Mouse (Mus musculus): ENCODE data around the gene Fosb.

Gene Fosb

GRCm38 (mm10) chr7:19309884-19310641 lies at the start of gene Fosb:
Fosb (minus strand) TSS chr7:19310051.
- DNase-seq, result peak; percentile 97

DNA sequence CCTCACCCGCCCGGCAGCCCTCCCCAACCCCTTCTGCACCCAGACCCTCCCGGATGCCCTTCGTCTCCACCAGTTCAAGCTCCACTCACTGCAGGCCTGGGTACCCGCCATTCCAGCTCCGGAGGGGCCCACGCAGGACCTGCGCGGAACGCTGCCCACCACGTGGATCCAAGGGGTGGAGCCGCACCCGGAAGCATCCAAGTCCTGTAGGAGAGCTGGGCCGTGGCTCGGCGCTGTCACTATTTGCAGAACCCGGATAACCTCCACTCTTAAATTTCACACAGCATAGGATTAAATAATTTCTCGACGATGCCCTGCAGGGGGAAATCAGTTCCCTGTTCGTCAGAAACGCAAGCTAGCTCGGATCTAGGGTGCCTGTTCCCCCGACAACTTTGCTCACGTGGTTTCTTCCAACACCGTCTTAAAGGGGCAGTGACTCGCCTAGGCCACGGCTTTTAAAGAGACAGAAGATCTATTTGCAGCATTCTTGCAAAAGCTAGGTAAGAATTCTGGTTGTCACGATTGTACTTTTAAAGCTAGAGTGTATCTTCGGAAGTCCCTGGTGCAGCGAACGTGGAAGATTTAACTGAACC lies 49.5 kb upstream of the Fosb start, which contains the start of the genes Cd3eap and Ppp1r13l:
TSS of gene Cd3eap (minus strand) at position 185 of the 593 bp plus-strand sequence.
TSS of gene Ppp1r13l (plus strand) at position 451 of the 593 bp plus-strand sequence.
- peak; percentile 91 for DNase-seq

GRCm38 (mm10) chr7:19358634-19359033 lies 48.8 kb upstream of the Fosb start:
- no peak for DNase-seq

DNA sequence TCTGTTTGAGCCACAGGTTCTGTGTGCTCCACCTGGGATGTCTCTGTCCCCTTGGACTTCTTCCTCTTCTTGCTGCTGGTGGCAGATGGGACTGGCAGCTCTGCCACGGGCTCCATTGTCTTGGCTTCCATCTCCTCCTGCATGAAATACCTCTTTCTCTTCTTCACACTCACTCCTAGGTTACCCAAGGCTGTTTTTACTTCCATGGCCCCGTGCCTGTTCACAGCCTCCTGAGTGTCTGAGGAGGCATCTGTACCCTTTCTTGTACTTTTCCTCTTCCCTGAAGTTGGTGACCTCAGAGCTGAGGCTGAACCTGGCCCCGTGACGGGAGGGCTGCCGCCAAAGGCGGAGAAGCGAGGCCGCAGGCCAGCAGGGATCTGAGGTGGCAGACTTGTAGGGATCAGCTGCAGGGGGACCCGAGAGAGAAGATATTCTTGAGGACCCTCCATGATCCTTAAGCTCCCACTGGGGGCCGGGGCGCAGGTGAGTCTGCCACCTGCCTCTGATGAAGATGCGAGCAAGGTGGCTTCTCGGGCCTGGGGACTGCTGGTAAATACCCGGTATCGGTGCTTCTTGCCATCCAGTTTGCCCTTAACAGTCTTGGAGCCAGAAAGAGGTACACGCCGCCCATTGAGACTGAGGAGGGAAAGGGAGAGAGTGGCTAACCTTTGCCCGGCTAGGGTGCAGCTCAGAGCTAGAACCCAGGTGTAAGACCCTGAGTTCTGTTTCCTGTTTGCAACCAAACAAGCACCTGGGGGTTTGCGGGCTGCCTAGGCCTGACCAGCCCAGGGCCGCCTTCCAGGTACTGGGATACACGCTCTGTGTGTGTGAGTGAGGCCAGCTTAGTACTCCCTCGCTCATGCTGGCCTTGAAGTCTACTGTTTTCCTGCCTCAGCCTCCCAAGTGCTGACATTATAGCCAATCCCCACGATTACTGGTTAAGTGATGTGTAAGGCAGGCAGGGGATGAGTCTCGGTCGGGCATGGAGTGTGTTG lies 47.8 kb upstream of the Fosb start:
- no peak for DNase-seq

DNA sequence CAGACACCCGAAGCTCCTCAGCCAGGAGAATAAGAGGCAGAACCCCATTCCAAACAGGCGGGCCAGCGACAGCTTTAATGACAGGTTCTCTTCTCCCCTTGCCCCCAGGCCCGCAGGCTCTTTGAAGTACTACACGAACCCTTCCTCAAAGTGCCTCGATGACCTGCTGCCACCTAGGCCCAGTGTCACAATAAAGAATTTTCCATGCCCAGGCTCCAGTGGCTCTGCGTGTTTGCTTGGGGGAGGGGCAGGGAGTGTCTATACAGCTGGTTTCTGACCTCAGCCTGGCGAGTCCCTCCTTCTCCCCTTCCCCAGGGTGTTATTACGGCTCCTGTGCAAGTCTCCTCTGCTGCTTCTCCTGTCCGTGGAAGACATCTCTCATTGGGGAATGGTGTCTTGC lies 46.5 kb upstream of the Fosb start:
- no peak for DNase-seq

DNA sequence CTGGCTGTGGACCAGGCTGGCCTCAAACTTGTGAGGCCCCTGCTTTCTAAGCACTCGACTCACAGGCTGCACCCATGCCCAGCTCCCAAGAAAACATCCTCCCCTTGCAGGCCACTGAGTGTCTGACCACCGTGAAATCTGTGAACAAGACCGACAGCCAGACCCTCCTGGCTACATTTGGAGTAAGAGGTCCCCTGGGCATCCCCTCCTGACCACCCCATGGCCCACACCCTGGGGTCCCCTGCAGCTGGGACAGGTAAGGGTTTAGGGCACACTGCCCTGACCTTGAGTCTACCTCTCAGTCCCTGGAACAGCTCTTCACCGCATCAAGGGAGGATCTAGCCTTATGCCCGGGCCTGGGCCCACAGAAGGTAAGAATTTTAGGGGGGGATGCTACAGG lies 45.1 kb upstream of the Fosb start:
- DNase-seq, result no peak

GRCm38 (mm10) chr7:19350221-19350620 lies 40.4 kb upstream of the Fosb start:
- no peak for DNase-seq

- DNase-seq, result no peak
Observed at GRCm38 (mm10) chr7:19349188-19349915, 39.5 kb upstream of the Fosb start.

- DNase-seq, result peak; percentile 99
Observed at GRCm38 (mm10) chr7:19344938-19345471, 35.2 kb upstream of the Fosb start.

DNA sequence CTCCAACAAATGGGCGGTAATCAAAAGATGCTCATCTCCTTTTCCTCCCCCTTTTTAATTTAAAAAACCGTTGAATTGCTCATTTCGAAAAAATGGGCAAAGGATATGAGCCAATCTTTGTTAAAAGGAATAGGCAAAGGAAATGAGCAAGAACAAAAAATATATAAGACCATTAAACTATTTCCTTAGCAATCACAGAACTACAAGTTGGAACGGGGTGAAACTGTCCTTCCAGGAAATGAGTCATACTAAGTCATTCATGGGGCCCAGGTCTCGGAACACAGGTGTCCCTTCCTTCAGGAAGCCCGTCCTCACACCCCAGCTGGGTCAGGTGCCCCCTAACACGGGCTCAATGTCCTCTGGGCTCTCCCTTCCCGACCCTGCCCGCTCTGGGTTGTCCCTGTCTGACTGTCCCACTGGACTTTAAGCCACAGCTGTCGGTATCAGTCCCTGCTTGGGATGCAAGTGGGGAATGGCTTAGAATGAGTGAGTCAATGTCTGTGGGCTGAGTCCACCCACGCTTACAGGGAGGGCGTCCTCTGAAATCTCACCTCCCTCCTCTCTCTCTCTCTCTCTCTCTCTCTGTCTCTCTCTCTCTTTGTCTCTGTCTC lies 34.5 kb upstream of the Fosb start, which contains the start of gene Ercc1:
TSS of gene Ercc1 (plus strand) at position 542 of the 611 bp plus-strand sequence.
- no peak for DNase-seq

DNA sequence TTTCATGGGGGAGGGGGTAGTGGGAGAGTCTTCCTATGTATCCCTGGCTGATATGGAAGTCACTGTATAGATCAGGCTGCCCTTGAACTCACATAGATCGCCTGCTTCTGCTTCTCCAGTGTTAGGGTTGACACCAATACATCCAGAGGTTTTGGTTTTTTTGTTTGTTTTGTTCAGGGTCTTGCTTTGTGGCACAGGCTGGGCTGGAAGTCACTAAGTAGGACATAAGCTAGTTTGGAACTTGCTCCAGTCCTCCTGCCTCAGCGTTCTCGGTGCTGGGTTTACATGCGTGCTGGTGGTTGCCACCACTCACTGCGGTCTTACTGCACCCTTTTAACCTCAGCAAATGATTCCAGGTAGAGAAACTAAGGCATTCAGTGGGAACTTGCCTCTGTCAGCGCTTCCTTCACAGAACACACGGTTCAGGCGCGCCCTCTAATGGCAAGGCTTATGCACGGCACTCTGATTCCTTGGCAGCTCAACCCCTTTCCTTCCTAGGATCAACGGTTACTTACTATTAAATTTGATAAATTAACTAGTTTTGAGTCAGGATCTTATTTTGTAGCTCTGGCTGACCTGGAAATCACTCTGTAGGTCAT lies 33.5 kb upstream of the Fosb start:
- DNase-seq, result peak; percentile 83

DNA sequence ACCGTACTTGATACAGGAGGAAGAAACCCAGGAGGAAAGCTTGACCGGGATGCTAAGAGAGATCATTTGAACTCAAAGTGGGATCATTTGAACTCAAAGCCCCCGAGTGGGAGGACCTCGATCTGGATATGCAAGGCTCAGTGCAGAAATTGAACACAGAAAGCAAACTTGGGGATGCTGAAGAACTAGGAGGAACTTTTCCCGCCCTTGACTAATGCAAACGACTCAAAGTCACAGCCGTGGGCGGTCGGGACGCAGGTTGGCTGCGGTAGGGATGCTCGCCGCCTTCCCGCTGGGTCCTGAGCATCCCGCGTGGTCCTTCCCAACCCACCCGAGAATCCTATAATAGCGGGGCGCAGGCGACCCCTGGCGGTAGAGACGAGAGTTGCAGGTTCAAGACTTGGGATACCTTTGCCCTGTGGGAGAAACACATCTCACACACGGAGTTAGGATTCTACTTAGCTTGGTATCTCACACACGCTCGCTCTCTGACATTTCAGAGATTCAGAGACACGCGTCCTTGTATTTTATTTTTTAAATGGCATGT lies 32.7 kb upstream of the Fosb start:
- DNase-seq, result peak; percentile 89

DNA sequence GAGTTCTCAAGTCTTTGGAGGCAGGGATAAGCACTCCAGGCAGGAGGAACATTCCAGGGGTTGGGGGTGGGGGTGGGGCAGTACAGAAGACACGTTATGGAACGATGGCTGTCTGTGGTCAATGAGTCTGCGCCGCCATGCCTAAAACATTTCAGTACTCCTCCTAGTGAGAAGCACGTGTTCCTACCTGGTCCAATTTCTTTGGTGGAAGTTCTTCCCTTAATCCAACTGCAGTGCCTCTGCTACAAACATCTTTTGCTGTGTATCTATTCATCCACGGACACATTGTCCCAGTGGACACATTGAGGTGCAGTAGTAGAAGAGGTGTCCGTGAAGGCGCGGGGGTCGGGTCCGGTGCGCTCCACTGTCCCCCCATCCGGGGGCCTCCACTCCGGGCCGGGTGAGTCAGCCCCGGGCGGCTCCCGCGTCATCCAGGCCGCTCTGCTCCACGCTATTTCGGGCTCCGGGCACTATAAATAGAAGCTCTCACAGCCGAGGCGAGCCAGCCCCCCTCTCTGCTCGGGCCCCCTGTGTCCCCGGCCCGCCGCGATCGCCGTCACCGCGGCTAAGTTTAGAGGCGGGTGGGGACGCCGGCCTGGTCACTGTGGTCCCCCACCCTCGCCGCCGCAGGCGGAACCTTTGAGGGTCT lies 32.0 kb upstream of the Fosb start:
- DNase-seq, result no peak

- no peak for DNase-seq
Observed at GRCm38 (mm10) chr7:19341250-19341649, 31.4 kb upstream of the Fosb start.

DNA sequence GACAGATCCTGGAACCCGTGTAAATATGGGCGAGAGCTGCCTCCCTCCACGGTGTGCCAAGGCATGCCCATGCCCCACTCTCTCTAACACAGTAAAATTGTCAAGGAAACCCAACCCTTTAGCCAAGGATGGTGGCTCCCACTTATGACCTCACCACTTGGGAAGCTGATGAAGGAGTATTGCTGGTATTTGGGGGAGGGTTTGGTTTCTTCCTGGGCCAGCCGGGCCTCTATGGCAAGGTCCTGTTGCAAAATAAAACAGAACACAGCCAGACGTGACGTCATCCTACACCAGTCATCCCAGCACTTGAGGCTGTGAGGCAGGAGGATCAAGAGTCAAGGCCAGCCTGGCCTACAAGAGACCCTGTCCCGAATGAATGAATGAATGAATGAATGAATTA lies 28.7 kb upstream of the Fosb start:
- DNase-seq, result no peak

- DNase-seq, result no peak
Observed at GRCm38 (mm10) chr7:19338060-19338459, 28.2 kb upstream of the Fosb start.

DNA sequence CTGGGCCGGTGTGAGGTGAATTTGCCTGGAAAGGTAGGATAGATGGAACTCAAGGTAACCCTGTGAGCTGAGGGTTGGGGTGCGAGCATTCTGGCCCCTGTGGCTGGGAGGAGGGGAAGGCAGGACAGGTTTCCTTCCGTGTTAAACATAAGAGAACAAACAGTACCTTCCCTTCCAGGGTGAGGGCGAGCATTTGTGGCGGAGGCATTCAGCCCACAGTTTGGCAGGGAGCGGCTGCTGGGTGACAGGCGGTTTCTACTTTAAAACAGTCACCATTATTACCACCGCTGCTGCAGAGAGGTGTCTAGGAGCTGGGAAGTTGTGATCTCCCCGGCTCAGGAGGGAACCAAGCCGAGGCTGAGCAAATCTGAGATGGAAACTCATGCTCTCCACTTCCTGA lies 27.3 kb upstream of the Fosb start:
- no peak for DNase-seq

- DNase-seq, result peak; percentile 66
Observed at GRCm38 (mm10) chr7:19335583-19335982, 25.7 kb upstream of the Fosb start.

DNA sequence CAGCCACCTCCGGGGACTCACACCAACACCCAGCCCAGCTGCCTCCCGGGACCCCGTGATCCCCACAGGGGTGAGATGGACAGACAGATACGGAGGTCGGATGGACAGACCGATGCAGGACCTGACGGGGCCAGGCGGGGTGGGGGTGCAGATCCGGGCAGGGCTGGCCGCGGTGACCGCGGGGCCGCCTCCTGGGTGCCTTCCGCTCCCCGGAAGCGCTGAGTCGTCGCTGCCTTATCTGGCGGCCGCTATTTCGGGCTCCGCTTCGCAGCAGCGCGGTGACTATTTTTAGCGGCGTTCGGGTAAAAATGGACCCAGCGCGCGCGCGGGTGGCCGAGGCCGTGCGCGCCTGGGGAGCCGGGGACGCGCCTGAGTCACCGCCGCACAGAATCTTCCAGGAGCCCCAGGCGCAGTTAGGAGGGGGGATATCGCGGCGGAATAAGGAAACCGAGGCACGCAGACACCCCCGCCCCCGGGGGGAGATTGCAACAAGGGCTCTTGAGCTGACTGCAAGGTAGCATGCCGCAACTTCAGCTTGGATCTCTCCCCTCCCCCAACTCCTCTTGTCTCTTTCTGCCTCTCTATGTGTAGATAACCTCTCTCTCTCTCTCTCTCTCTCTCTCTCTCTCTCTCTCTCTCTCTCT lies 23.0 kb upstream of the Fosb start:
- DNase-seq, result peak; percentile 54

- no peak for DNase-seq
Observed at GRCm38 (mm10) chr7:19331910-19332309, 22.1 kb upstream of the Fosb start.
